Mouse (Mus musculus) embryonic facial prominence, embryonic 11.5 days (tissue): ENCODE data around the gene Dlg2. TPM values are rescaled to one million over a fixed set of nuclear protein-coding genes. Genes with fewer than 3 reads are reported as not detected.

Source experiments
- ATAC-seq: fragments of 200-750 bp; cut with Nextera tagmentation; replicated peaks from 2 replicates; pipeline ENCODE4 v1.8.0; 2017; ENCODE audit warnings: low read depth; ENCODE audit not compliant: insufficient number of reproducible peaks, low FRiP score, low TSS enrichment
- DNase-seq: peaks from one replicate; pipeline ENCODE4 v3.0.0-alpha.2; 2015; ENCODE audit warnings: low spot score
- H3K27ac ChIP-seq: fragments of 300-500 bp; sonication (generic); replicated peaks from 2 replicates; pipeline ENCODE4 v1.5.1; 2014; ENCODE audit warnings: mild to moderate bottlenecking, low read depth, low read length, control low read depth
- H3K27me3 ChIP-seq: fragments of 300-500 bp; sonication (generic); 2 replicates; pipeline ENCODE4 v1.6.1; 2014; ENCODE audit warnings: mild to moderate bottlenecking, low read length, moderate library complexity, mixed read lengths; ENCODE audit not compliant: control insufficient read depth, insufficient read depth
- H3K36me3 ChIP-seq: fragments of 300-500 bp; sonication (generic); replicated peaks from 2 replicates; pipeline ENCODE4 v1.6.1; 2014; ENCODE audit warnings: low read depth, mild to moderate bottlenecking, low read length, moderate library complexity, mixed read lengths; ENCODE audit not compliant: control insufficient read depth, insufficient read depth
- H3K4me1 ChIP-seq: fragments of 300-500 bp; sonication (generic); 2 replicates; pipeline ENCODE4 v1.6.1; 2014; ENCODE audit warnings: low read length, mixed read lengths; ENCODE audit not compliant: control insufficient read depth, insufficient read depth
- H3K4me2 ChIP-seq: fragments of 300-500 bp; sonication (generic); 2 replicates; pipeline ENCODE4 v1.6.1; 2014; ENCODE audit warnings: low read depth, mild to moderate bottlenecking, control low read depth, low read length, moderate library complexity
- H3K4me3 ChIP-seq: fragments of 300-500 bp; sonication (generic); 2 replicates; pipeline ENCODE4 v1.5.1; 2014; ENCODE audit warnings: low read depth, low read length, control low read depth
- H3K9ac ChIP-seq: fragments of 300-500 bp; sonication (generic); replicated peaks from 2 replicates; pipeline ENCODE4 v1.6.1; 2014; ENCODE audit warnings: mild to moderate bottlenecking, control low read depth, low read length
- H3K9me3 ChIP-seq: fragments of 300-500 bp; sonication (generic); replicated peaks from 2 replicates; pipeline ENCODE4 v1.6.1; 2016; ENCODE audit warnings: mild to moderate bottlenecking, low read length, inconsistent platforms, mixed read lengths; ENCODE audit not compliant: control insufficient read depth
- WGBS: fragments of 180-500 bp; shearing (Covaris S2); extraction: QIAGEN DNeasy Blood & Tissue Kit; methylation state at CpG from one replicate; pipeline ENCODE4 v1.1.7; 2014; 5-methylcytosine and 5-hydroxymethylcytosine counted together
- polyA plus RNA-seq: library from polyadenylated mRNA; unstranded; fragments of >200 nt; fragmentation: Nextera tagmentation; extraction: Ambion mirVana; gene quantifications from 2 replicates; pipeline ENCODE4 v1.2.1, GENCODE M21; 2014

Dlg2 gene
- polyA plus RNA-seq, 1 experiment from 2014 or later, result 5.3 TPM

- 2% methylated on average over 5 of the region's 5 CpGs for WGBS
- Histone ChIP-seq H3K4me1 (no peaks in the 10 kb centered on the region), H3K4me2 (no peak overlapping the region), H3K4me3 (no peak overlapping the region), H3K9me3 (no peaks in the 10 kb centered on the region), H3K27ac (no peak overlapping the region), H3K36me3 (no peaks in the 10 kb centered on the region), H3K9ac (no peak overlapping the region), H3K27me3 (no peaks in the 10 kb centered on the region)
- ATAC-seq (no peak), DNase-seq (peak; percentile 88)
Observed at GRCm38 (mm10) chr7:91226442-91226841, 750.0 kb downstream of the Dlg2 start.

GRCm38 (mm10) chr7:91241718-91242117 lies 765.2 kb downstream of the Dlg2 start:
- 77% methylated on average over 4 of the region's 4 CpGs for WGBS
- DNase-seq, result no peak
- Histone ChIP-seq H3K9ac (no peak overlapping the region), H3K4me1 (no peaks in the 10 kb centered on the region), H3K27me3 (no peaks in the 10 kb centered on the region), H3K4me3 (no peak overlapping the region), H3K9me3 (no peaks in the 10 kb centered on the region), H3K4me2 (no peak overlapping the region), H3K27ac (no peak overlapping the region), H3K36me3 (no peaks in the 10 kb centered on the region)
- ATAC-seq, result no peak

GRCm38 (mm10) chr7:91261672-91262030 lies 785.2 kb downstream of the Dlg2 start:
- Histone ChIP-seq H3K9ac (no peak overlapping the region), H3K4me2 (peak overlapping the region; percentile 53), H3K27me3 (no peaks in the 10 kb centered on the region), H3K4me3 (peak overlapping the region; percentile 26), H3K36me3 (no peaks in the 10 kb centered on the region), H3K9me3 (no peaks in the 10 kb centered on the region), H3K4me1 (no peaks in the 10 kb centered on the region), H3K27ac (no peak overlapping the region)
- ATAC-seq, result no peak
- 2% methylated on average over 5 of the region's 5 CpGs for WGBS
- no peak for DNase-seq

GRCm38 (mm10) chr7:91262031-91262951 lies 785.8 kb downstream of the Dlg2 start:
- H3K27me3 ChIP-seq, result no peaks in the 10 kb centered on the region
- peak overlapping the region; percentile 53 for H3K4me2 ChIP-seq
- peak overlapping the region; percentile 26 for H3K4me3 ChIP-seq
- no peaks in the 10 kb centered on the region for H3K9me3 ChIP-seq
- H3K4me1 ChIP-seq, result no peaks in the 10 kb centered on the region
- no peaks in the 10 kb centered on the region for H3K36me3 ChIP-seq
- no peak overlapping the region for H3K27ac ChIP-seq
- under 1% methylated on average over 34 of the region's 34 CpGs for WGBS
- H3K9ac ChIP-seq, result no peak overlapping the region
- ATAC-seq (peak; percentile 81), DNase-seq (peak; percentile 58)

GRCm38 (mm10) chr7:91262998-91263397 lies 786.5 kb downstream of the Dlg2 start:
- Histone ChIP-seq H3K9me3 (no peaks in the 10 kb centered on the region), H3K27me3 (no peaks in the 10 kb centered on the region), H3K4me2 (peak overlapping the region; percentile 53), H3K4me1 (no peaks in the 10 kb centered on the region), H3K4me3 (peak overlapping the region; percentile 26), H3K36me3 (no peaks in the 10 kb centered on the region), H3K9ac (no peak overlapping the region), H3K27ac (no peak overlapping the region)
- ATAC-seq (no peak), DNase-seq (peak; percentile 2)
- WGBS, result 8% methylated on average over 9 of the region's 9 CpGs

- Histone ChIP-seq H3K9me3 (no peaks in the 10 kb centered on the region), H3K9ac (no peak overlapping the region), H3K27me3 (no peaks in the 10 kb centered on the region), H3K27ac (no peak overlapping the region), H3K4me2 (no peak overlapping the region), H3K4me3 (no peak overlapping the region), H3K36me3 (no peaks in the 10 kb centered on the region), H3K4me1 (no peaks in the 10 kb centered on the region)
- DNase-seq (peak; percentile 79), ATAC-seq (no peak)
- WGBS, result 28% methylated on average over 1 of the region's 1 CpGs
Observed at GRCm38 (mm10) chr7:91267764-91268163, 791.3 kb downstream of the Dlg2 start.

- ATAC-seq, result no peak
- 90% methylated on average over 3 of the region's 3 CpGs for WGBS
- no peak overlapping the region for H3K9ac ChIP-seq
Observed at GRCm38 (mm10) chr7:91284167-91284566, 807.7 kb downstream of the Dlg2 start.

GRCm38 (mm10) chr7:91288324-91288723 lies 811.9 kb downstream of the Dlg2 start:
- Histone ChIP-seq H3K4me3 (no peak overlapping the region), H3K27ac (no peak overlapping the region), H3K9me3 (no peaks in the 10 kb centered on the region), H3K4me1 (no peaks in the 10 kb centered on the region), H3K27me3 (no peaks in the 10 kb centered on the region), H3K4me2 (no peak overlapping the region), H3K9ac (no peak overlapping the region), H3K36me3 (no peaks in the 10 kb centered on the region)
- 44% methylated on average over 3 of the region's 3 CpGs for WGBS
- ATAC-seq (no peak), DNase-seq (no peak)

More at GRCm38 (mm10) chr7:91284167-91284566, 807.7 kb downstream of the Dlg2 start:
- H3K4me3 ChIP-seq, result no peak overlapping the region
- no peak overlapping the region for H3K4me2 ChIP-seq
- no peak overlapping the region for H3K27ac ChIP-seq
- H3K4me1 ChIP-seq, result no peaks in the 10 kb centered on the region
- no peaks in the 10 kb centered on the region for H3K36me3 ChIP-seq
- H3K9me3 ChIP-seq, result no peaks in the 10 kb centered on the region
- H3K27me3 ChIP-seq, result no peaks in the 10 kb centered on the region
- DNase-seq, result no peak
